Mouse (Mus musculus) limb, embryonic 13.5 days (tissue): Measurements from ENCODE around the gene Snai3. TPM values are rescaled to one million over a fixed set of nuclear protein-coding genes. Genes with fewer than 3 reads are reported as not detected.

Source experiments
- ATAC-seq: fragments of 200-750 bp; cut with Nextera tagmentation; 2 replicates; pipeline ENCODE4 v1.8.0; 2017; ENCODE audit warnings: low read depth, moderate number of reproducible peaks, moderate TSS enrichment; ENCODE audit not compliant: low FRiP score
- H3K27ac ChIP-seq: fragments of 300-500 bp; sonication (generic); 2 replicates; pipeline ENCODE4 v1.5.1; 2015; ENCODE audit warnings: inconsistent platforms, mild to moderate bottlenecking, moderate library complexity
- H3K27me3 ChIP-seq: fragments of 300-500 bp; sonication (generic); 2 replicates; pipeline ENCODE4 v1.6.1; 2015; ENCODE audit warnings: mild to moderate bottlenecking, inconsistent platforms
- H3K36me3 ChIP-seq: fragments of 300-500 bp; sonication (generic); 2 replicates; pipeline ENCODE4 v1.6.1; 2015; ENCODE audit warnings: inconsistent platforms, mild to moderate bottlenecking, moderate library complexity
- H3K4me1 ChIP-seq: fragments of 300-500 bp; sonication (generic); 2 replicates; pipeline ENCODE4 v1.6.1; 2015; ENCODE audit warnings: inconsistent platforms
- H3K4me2 ChIP-seq: fragments of 300-500 bp; sonication (generic); replicated peaks from 2 replicates; pipeline ENCODE4 v1.6.1; 2015; ENCODE audit warnings: inconsistent platforms, mild to moderate bottlenecking, moderate library complexity
- H3K4me3 ChIP-seq: fragments of 300-500 bp; sonication (generic); 2 replicates; pipeline ENCODE4 v1.5.1; 2015; ENCODE audit warnings: moderate library complexity, mild to moderate bottlenecking, inconsistent platforms
- H3K9ac ChIP-seq: fragments of 300-500 bp; sonication (generic); 2 replicates; pipeline ENCODE4 v1.6.1; 2015; ENCODE audit warnings: mild to moderate bottlenecking, inconsistent platforms
- H3K9me3 ChIP-seq: fragments of 300-500 bp; sonication (generic); 2 replicates; pipeline ENCODE4 v1.6.1; 2016; ENCODE audit warnings: inconsistent platforms
- WGBS: fragments of 180-500 bp; shearing (Covaris S2); methylation state at CpG from one replicate; pipeline ENCODE4 v1.1.7; 2015; 5-methylcytosine and 5-hydroxymethylcytosine counted together
- polyA plus RNA-seq: library from polyadenylated mRNA; unstranded; fragments of >200 nt; fragmentation: Nextera tagmentation; extraction: Ambion mirVana; gene quantifications from 2 replicates; pipeline ENCODE4 v1.2.1, GENCODE M21; 2015

Snai3 gene
- polyA plus RNA-seq = 0.83 and 0.97 TPM in 2 replicates

- H3K9ac ChIP-seq = peak within 1 kb of the TSS; percentile 10; the same call in 1 of the 2 replicates
- H3K4me1 ChIP-seq = peaks cover 35% of the 10 kb centered on the region
- peak within 1 kb of the TSS; percentile 64 for H3K4me2 ChIP-seq
- no peak within 1 kb of the TSS for H3K27ac ChIP-seq
- peaks cover 11% of the 10 kb centered on the region for H3K36me3 ChIP-seq
- ATAC-seq = peak; percentile 65
- peaks cover 78% of the 10 kb centered on the region for H3K27me3 ChIP-seq
- H3K9me3 ChIP-seq = no peaks in the 10 kb centered on the region
- WGBS = 2% methylated on average over 56 of the region's 56 CpGs
- peak within 1 kb of the TSS; percentile 36 for H3K4me3 ChIP-seq
These were observed at the start of gene Snai3 for GRCm38 (mm10) chr8:122460524-122461472. Gene Snai3, minus strand, starts transcription at chr8:122460733.

GRCm38 (mm10) chr8:122500856-122501255 is 40.3 kb upstream of the Snai3 start:
- Histone ChIP-seq H3K4me1 (0 out of 2 replicates have a peak, but pooled peaks cover 7% of the 10 kb centered on the region), H3K4me3 (no peak overlapping the region), H3K27me3 (no peaks in the 10 kb centered on the region), H3K36me3 (peaks cover 67% of the 10 kb centered on the region), H3K9me3 (no peaks in the 10 kb centered on the region), H3K9ac (no peak overlapping the region), H3K4me2 (no peak overlapping the region), H3K27ac (no peak overlapping the region)
- peak; percentile 35; the same call in 1 of the 2 replicates for ATAC-seq
- WGBS = 29% methylated on average over 10 of the region's 10 CpGs

- Histone ChIP-seq H3K4me3 (no peak overlapping the region), H3K9ac (no peak overlapping the region), H3K27ac (no peak overlapping the region), H3K4me2 (no peak overlapping the region), H3K4me1 (0 out of 2 replicates have a peak, but pooled peaks cover 3% of the 10 kb centered on the region), H3K27me3 (no peaks in the 10 kb centered on the region), H3K9me3 (no peaks in the 10 kb centered on the region), H3K36me3 (peaks cover 85% of the 10 kb centered on the region)
- 72% methylated on average over 17 of the region's 17 CpGs for WGBS
- ATAC-seq = no peak
These were observed 37.4 kb upstream of the Snai3 start for GRCm38 (mm10) chr8:122497912-122498311.

- peaks cover 89% of the 10 kb centered on the region for H3K36me3 ChIP-seq
- no peak overlapping the region for H3K4me3 ChIP-seq
- no peaks in the 10 kb centered on the region for H3K9me3 ChIP-seq
- H3K27ac ChIP-seq = no peak overlapping the region
- ATAC-seq = no peak
- 88% methylated on average over 12 of the region's 12 CpGs for WGBS
- no peaks in the 10 kb centered on the region for H3K27me3 ChIP-seq
- H3K4me1 ChIP-seq = 0 out of 2 replicates have a peak, but pooled peaks cover 3% of the 10 kb centered on the region
- no peak overlapping the region for H3K9ac ChIP-seq
- H3K4me2 ChIP-seq = no peak overlapping the region
These were observed 36.6 kb upstream of the Snai3 start for GRCm38 (mm10) chr8:122497016-122497734.

- Histone ChIP-seq H3K36me3 (peaks cover 98% of the 10 kb centered on the region), H3K27ac (no peak overlapping the region), H3K4me2 (no peak overlapping the region), H3K27me3 (no peaks in the 10 kb centered on the region), H3K9ac (no peak overlapping the region), H3K4me3 (no peak overlapping the region), H3K4me1 (no peaks in the 10 kb centered on the region), H3K9me3 (no peaks in the 10 kb centered on the region)
- WGBS = 93% methylated on average over 9 of the region's 9 CpGs
- ATAC-seq = no peak
These were observed 27.9 kb upstream of the Snai3 start for GRCm38 (mm10) chr8:122488387-122488786.

- 90% methylated on average over 12 of the region's 12 CpGs for WGBS
- Histone ChIP-seq H3K27ac (no peak overlapping the region), H3K27me3 (no peaks in the 10 kb centered on the region), H3K9me3 (no peaks in the 10 kb centered on the region), H3K36me3 (peaks cover 99% of the 10 kb centered on the region), H3K4me2 (no peak overlapping the region), H3K4me1 (no peaks in the 10 kb centered on the region), H3K9ac (no peak overlapping the region), H3K4me3 (no peak overlapping the region)
- no peak for ATAC-seq
These were observed 24.3 kb upstream of the Snai3 start for GRCm38 (mm10) chr8:122484831-122485230.

GRCm38 (mm10) chr8:122483877-122484276 is 23.3 kb upstream of the Snai3 start:
- WGBS = 96% methylated on average over 7 of the region's 7 CpGs
- Histone ChIP-seq H3K27ac (no peak overlapping the region), H3K36me3 (peaks cover 99% of the 10 kb centered on the region), H3K4me1 (no peaks in the 10 kb centered on the region), H3K27me3 (no peaks in the 10 kb centered on the region), H3K9me3 (no peaks in the 10 kb centered on the region), H3K9ac (no peak overlapping the region), H3K4me2 (no peak overlapping the region), H3K4me3 (no peak overlapping the region)
- ATAC-seq = no peak

- Histone ChIP-seq H3K27ac (no peak overlapping the region), H3K4me1 (no peaks in the 10 kb centered on the region), H3K36me3 (peaks cover 99% of the 10 kb centered on the region), H3K4me2 (no peak overlapping the region), H3K4me3 (no peak overlapping the region), H3K9me3 (no peaks in the 10 kb centered on the region), H3K9ac (no peak overlapping the region), H3K27me3 (no peaks in the 10 kb centered on the region)
- WGBS = 95% methylated on average over 8 of the region's 8 CpGs
- ATAC-seq = no peak
These were observed 21.9 kb upstream of the Snai3 start for GRCm38 (mm10) chr8:122482448-122482847.

GRCm38 (mm10) chr8:122475580-122476320 is 15.2 kb upstream of the Snai3 start, which contains the start of the genes Rnf166 and Ctu2:
Gene Rnf166, minus strand, starts transcription at chr8:122476064.
Gene Ctu2, plus strand, starts transcription at chr8:122476143.
- no peaks in the 10 kb centered on the region for H3K9me3 ChIP-seq
- peak within 1 kb of the TSS; percentile 97 for H3K4me2 ChIP-seq
- no peaks in the 10 kb centered on the region for H3K27me3 ChIP-seq
- peak within 1 kb of the TSS; percentile 98 for H3K9ac ChIP-seq
- peak within 1 kb of the TSS; percentile 58; the same call in 1 of the 2 replicates for H3K27ac ChIP-seq
- WGBS = under 1% methylated on average over 79 of the region's 103 CpGs
- H3K4me3 ChIP-seq = peak within 1 kb of the TSS; percentile 98
- peaks cover 18% of the 10 kb centered on the region for H3K4me1 ChIP-seq
- H3K36me3 ChIP-seq = peaks cover 55% of the 10 kb centered on the region
- ATAC-seq = peak; percentile 93

GRCm38 (mm10) chr8:122474951-122475560 is 14.5 kb upstream of the Snai3 start:
- Histone ChIP-seq H3K9me3 (no peaks in the 10 kb centered on the region), H3K36me3 (peaks cover 56% of the 10 kb centered on the region), H3K9ac (peak overlapping the region; percentile 98), H3K27me3 (no peaks in the 10 kb centered on the region), H3K4me1 (peaks cover 18% of the 10 kb centered on the region), H3K4me3 (peak overlapping the region; percentile 98), H3K27ac (peak overlapping the region; percentile 58; the same call in 1 of the 2 replicates), H3K4me2 (peak overlapping the region; percentile 97)
- peak; percentile 6 for ATAC-seq
- WGBS = 13% methylated on average over 16 of the region's 16 CpGs

GRCm38 (mm10) chr8:122473911-122474421 is 13.4 kb upstream of the Snai3 start:
- H3K9me3 ChIP-seq = no peaks in the 10 kb centered on the region
- no peak overlapping the region for H3K27ac ChIP-seq
- no peaks in the 10 kb centered on the region for H3K27me3 ChIP-seq
- peaks cover 18% of the 10 kb centered on the region for H3K4me1 ChIP-seq
- ATAC-seq = no peak
- H3K4me2 ChIP-seq = peak overlapping the region; percentile 97; the same call in 1 of the 2 replicates
- no peak overlapping the region for H3K9ac ChIP-seq
- H3K4me3 ChIP-seq = peak overlapping the region; percentile 98; the same call in 1 of the 2 replicates
- WGBS = 90% methylated on average over 8 of the region's 8 CpGs
- peaks cover 56% of the 10 kb centered on the region for H3K36me3 ChIP-seq
